Mouse (Mus musculus): ENCODE data around the gene 9330161L09Rik. TPM values are rescaled to one million over a fixed set of nuclear protein-coding genes. Genes with fewer than 3 reads are reported as not detected.

The 9330161L09Rik gene
- 0.55 and 0.62 TPM in 2 replicates for polyA plus RNA-seq (2015; fragmentation: Nextera tagmentation; extraction: Ambion mirVana)

GRCm38 (mm10) chr12:103407720-103408119 lies at the start of gene 9330161L09Rik:
Gene 9330161L09Rik, minus strand, starts transcription at chr12:103407820.

GRCm38 (mm10) chr12:103457140-103457539 lies 49.5 kb upstream of the 9330161L09Rik start, which contains the start of gene Ifi27l2b:
Gene Ifi27l2b, minus strand, starts transcription at chr12:103457223.

GRCm38 (mm10) chr12:103443524-103443923 lies 35.9 kb upstream of the 9330161L09Rik start, which contains the start of gene Ifi27l2a:
Gene Ifi27l2a, minus strand, starts transcription at chr12:103443680.

GRCm38 (mm10) chr12:103433986-103434731 lies 26.5 kb upstream of the 9330161L09Rik start, which contains the start of gene Ifi27:
Gene Ifi27, plus strand, starts transcription at chr12:103434211.

GRCm38 (mm10) chr12:103425729-103426470 lies 18.3 kb upstream of the 9330161L09Rik start, which contains the start of gene Ddx24:
Gene Ddx24, minus strand, starts transcription at chr12:103425830.

GRCm38 (mm10) chr12:103388505-103389347 lies 18.9 kb downstream of the 9330161L09Rik start, which contains the start of gene Otub2:
Gene Otub2, plus strand, starts transcription at chr12:103388682.

Other genes starting within 250 kb of the 9330161L09Rik start
- 2.9 and 3.9 TPM in 2 replicates for gene Prima1, start 165.7 kb downstream of the 9330161L09Rik start, polyA plus RNA-seq (2015; fragmentation: Nextera tagmentation; extraction: Ambion mirVana)
- gene Fam181a, start 96.8 kb downstream of the 9330161L09Rik start, polyA plus RNA-seq (2015; fragmentation: Nextera tagmentation; extraction: Ambion mirVana) = 7.6 and 9.2 TPM in 2 replicates
- gene Asb2, start 51.8 kb downstream of the 9330161L09Rik start, polyA plus RNA-seq (2015; fragmentation: Nextera tagmentation; extraction: Ambion mirVana) = 3.0 and 3.7 TPM in 2 replicates
- gene Otub2, start 19.1 kb downstream of the 9330161L09Rik start, polyA plus RNA-seq (2015; fragmentation: Nextera tagmentation; extraction: Ambion mirVana) = 17.4 and 19.8 TPM in 2 replicates
- 208 and 244 TPM in 2 replicates for gene Ddx24, start 18.0 kb upstream of the 9330161L09Rik start, polyA plus RNA-seq (2015; fragmentation: Nextera tagmentation; extraction: Ambion mirVana)
- gene Ifi27, start 26.4 kb upstream of the 9330161L09Rik start, polyA plus RNA-seq (2015; fragmentation: Nextera tagmentation; extraction: Ambion mirVana) = 26.1 and 33.4 TPM in 2 replicates
- gene Ifi27l2a, start 35.9 kb upstream of the 9330161L09Rik start, polyA plus RNA-seq (2015; fragmentation: Nextera tagmentation; extraction: Ambion mirVana) = 18.3 and 28.9 TPM in 2 replicates
- not detected in 2 replicates for gene Ifi27l2b, start 49.4 kb upstream of the 9330161L09Rik start, polyA plus RNA-seq (2015; fragmentation: Nextera tagmentation; extraction: Ambion mirVana)
- gene Ppp4r4, start 124.5 kb upstream of the 9330161L09Rik start, polyA plus RNA-seq (2015; fragmentation: Nextera tagmentation; extraction: Ambion mirVana) = 3.9 and 4.1 TPM in 2 replicates
- 0.08 and 0.09 TPM in 2 replicates for gene Serpina10, start 223.6 kb upstream of the 9330161L09Rik start, polyA plus RNA-seq (2015; fragmentation: Nextera tagmentation; extraction: Ambion mirVana)
- gene Serpina6, start 249.4 kb upstream of the 9330161L09Rik start, polyA plus RNA-seq (2015; fragmentation: Nextera tagmentation; extraction: Ambion mirVana) = not detected in 2 replicates

Measured in neural tube, postnatal 0 days (tissue).